Mouse (Mus musculus): ENCODE results near the gene Polq. TPM values are rescaled to one million over a fixed set of nuclear protein-coding genes. Genes with fewer than 3 reads are reported as not detected.

The Polq gene
- polyA plus RNA-seq, 1 experiment, result 4.4 TPM

GRCm38 (mm10) chr16:37009262-37009661 lies 2.3 kb upstream of the Polq start:
- DNase-seq (ENCODE audit: low read depth), result no peak
- no peak for TF ChIP-seq CTCF (IDR thresholded peaks at IDR 0.05; ENCODE audit: borderline replicate concordance, extremely low read depth, insufficient read depth, insufficient read length)
- no peak for TF ChIP-seq POLR2A (IDR thresholded peaks at IDR 0.05; ENCODE audit: borderline replicate concordance, extremely low read depth, insufficient read depth, insufficient read length, poor library complexity, severe bottlenecking)

GRCm38 (mm10) chr16:37010370-37010769 lies 1.2 kb upstream of the Polq start:
- DNase-seq (ENCODE audit: low read depth), result peak; percentile 84
- TF ChIP-seq POLR2A (IDR thresholded peaks at IDR 0.05; ENCODE audit: borderline replicate concordance, extremely low read depth, insufficient read depth, insufficient read length, poor library complexity, severe bottlenecking), result no peak
- TF ChIP-seq CTCF (IDR thresholded peaks at IDR 0.05; ENCODE audit: borderline replicate concordance, extremely low read depth, insufficient read depth, insufficient read length), result peak; percentile 34

- TF ChIP-seq CTCF (IDR thresholded peaks at IDR 0.05; ENCODE audit: borderline replicate concordance, extremely low read depth, insufficient read depth, insufficient read length), result no peak
- TF ChIP-seq POLR2A (IDR thresholded peaks at IDR 0.05; ENCODE audit: borderline replicate concordance, extremely low read depth, insufficient read depth, insufficient read length, poor library complexity, severe bottlenecking), result no peak
- no peak for DNase-seq (ENCODE audit: low read depth)
Measured at GRCm38 (mm10) chr16:37011922-37012289, 320 bp downstream of the Polq start.

GRCm38 (mm10) chr16:37012336-37012735 lies 750 bp downstream of the Polq start:
- no peak for DNase-seq (ENCODE audit: low read depth)
- TF ChIP-seq CTCF (IDR thresholded peaks at IDR 0.05; ENCODE audit: borderline replicate concordance, extremely low read depth, insufficient read depth, insufficient read length) (no peak), POLR2A (IDR thresholded peaks at IDR 0.05; ENCODE audit: borderline replicate concordance, extremely low read depth, insufficient read depth, insufficient read length, poor library complexity, severe bottlenecking) (no peak)

GRCm38 (mm10) chr16:37027581-37027980 lies 16.0 kb downstream of the Polq start:
- DNase-seq (ENCODE audit: low read depth), result no peak
- TF ChIP-seq POLR2A (IDR thresholded peaks at IDR 0.05; ENCODE audit: borderline replicate concordance, extremely low read depth, insufficient read depth, insufficient read length, poor library complexity, severe bottlenecking), result no peak
- TF ChIP-seq CTCF (IDR thresholded peaks at IDR 0.05; ENCODE audit: borderline replicate concordance, extremely low read depth, insufficient read depth, insufficient read length), result no peak

- no peak for TF ChIP-seq POLR2A (IDR thresholded peaks at IDR 0.05; ENCODE audit: borderline replicate concordance, extremely low read depth, insufficient read depth, insufficient read length, poor library complexity, severe bottlenecking)
- no peak for TF ChIP-seq CTCF (IDR thresholded peaks at IDR 0.05; ENCODE audit: borderline replicate concordance, extremely low read depth, insufficient read depth, insufficient read length)
- DNase-seq (ENCODE audit: low read depth), result no peak
Measured at GRCm38 (mm10) chr16:37031996-37032395, 20.4 kb downstream of the Polq start.

GRCm38 (mm10) chr16:37034751-37035150 lies 23.2 kb downstream of the Polq start:
- no peak for DNase-seq (ENCODE audit: low read depth)
- TF ChIP-seq CTCF (IDR thresholded peaks at IDR 0.05; ENCODE audit: borderline replicate concordance, extremely low read depth, insufficient read depth, insufficient read length), result no peak

GRCm38 (mm10) chr16:37059631-37060030 lies 48.0 kb downstream of the Polq start:
- TF ChIP-seq CTCF (IDR thresholded peaks at IDR 0.05; ENCODE audit: borderline replicate concordance, extremely low read depth, insufficient read depth, insufficient read length) (no peak), POLR2A (IDR thresholded peaks at IDR 0.05; ENCODE audit: borderline replicate concordance, extremely low read depth, insufficient read depth, insufficient read length, poor library complexity, severe bottlenecking) (no peak)
- no peak for DNase-seq (ENCODE audit: low read depth)

- DNase-seq (ENCODE audit: low read depth), result no peak
- TF ChIP-seq CTCF (IDR thresholded peaks at IDR 0.05; ENCODE audit: borderline replicate concordance, extremely low read depth, insufficient read depth, insufficient read length) (no peak), POLR2A (IDR thresholded peaks at IDR 0.05; ENCODE audit: borderline replicate concordance, extremely low read depth, insufficient read depth, insufficient read length, poor library complexity, severe bottlenecking) (no peak)
Measured at GRCm38 (mm10) chr16:37061261-37061660, 49.7 kb downstream of the Polq start.

- no peak for TF ChIP-seq POLR2A (IDR thresholded peaks at IDR 0.05; ENCODE audit: borderline replicate concordance, extremely low read depth, insufficient read depth, insufficient read length, poor library complexity, severe bottlenecking)
- no peak for TF ChIP-seq CTCF (IDR thresholded peaks at IDR 0.05; ENCODE audit: borderline replicate concordance, extremely low read depth, insufficient read depth, insufficient read length)
- DNase-seq (ENCODE audit: low read depth), result no peak
Measured at GRCm38 (mm10) chr16:37072354-37072753, 60.8 kb downstream of the Polq start.

- DNase-seq (ENCODE audit: low read depth), result no peak
- TF ChIP-seq CTCF (IDR thresholded peaks at IDR 0.05; ENCODE audit: borderline replicate concordance, extremely low read depth, insufficient read depth, insufficient read length) (no peak), POLR2A (IDR thresholded peaks at IDR 0.05; ENCODE audit: borderline replicate concordance, extremely low read depth, insufficient read depth, insufficient read length, poor library complexity, severe bottlenecking) (no peak)
Measured at GRCm38 (mm10) chr16:37089648-37090047, 78.1 kb downstream of the Polq start.

GRCm38 (mm10) chr16:37094169-37094833 lies 82.7 kb downstream of the Polq start:
- DNase-seq (ENCODE audit: low read depth), result peak; percentile 26
- TF ChIP-seq POLR2A (IDR thresholded peaks at IDR 0.05; ENCODE audit: borderline replicate concordance, extremely low read depth, insufficient read depth, insufficient read length, poor library complexity, severe bottlenecking) (no peak), CTCF (IDR thresholded peaks at IDR 0.05; ENCODE audit: borderline replicate concordance, extremely low read depth, insufficient read depth, insufficient read length) (no peak)
